Mouse (Mus musculus): ENCODE measurements around the gene Stoml3. TPM values are rescaled to one million over a fixed set of nuclear protein-coding genes. Genes with fewer than 3 reads are reported as not detected.

The Stoml3 gene
- polyA plus RNA-seq (2015; fragmentation: Nextera tagmentation; extraction: Ambion mirVana), result not detected in 2 replicates

DNA sequence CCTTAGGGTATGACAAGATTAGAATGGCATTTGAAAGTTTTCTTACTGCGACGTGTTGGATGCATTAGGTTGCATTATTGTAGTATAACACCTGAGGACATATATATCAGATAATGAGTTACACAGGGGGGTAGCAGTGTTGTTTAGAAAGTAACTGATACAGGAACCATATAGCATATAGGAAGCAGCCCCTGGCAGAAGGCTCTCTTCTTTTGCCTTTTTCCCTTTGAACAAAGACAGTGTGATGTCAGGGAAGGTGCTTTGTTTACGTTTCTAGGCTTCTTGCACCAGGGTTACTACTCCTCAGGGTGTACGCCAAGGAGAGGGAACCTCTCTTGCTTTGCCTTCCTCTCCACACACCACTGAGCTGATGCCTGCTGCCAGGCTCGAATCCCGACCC is at the start of gene Stoml3:
Gene Stoml3 (plus strand): TSS at position 301 of the 400 bp plus-strand sequence.
- no peak for DNase-seq

DNA sequence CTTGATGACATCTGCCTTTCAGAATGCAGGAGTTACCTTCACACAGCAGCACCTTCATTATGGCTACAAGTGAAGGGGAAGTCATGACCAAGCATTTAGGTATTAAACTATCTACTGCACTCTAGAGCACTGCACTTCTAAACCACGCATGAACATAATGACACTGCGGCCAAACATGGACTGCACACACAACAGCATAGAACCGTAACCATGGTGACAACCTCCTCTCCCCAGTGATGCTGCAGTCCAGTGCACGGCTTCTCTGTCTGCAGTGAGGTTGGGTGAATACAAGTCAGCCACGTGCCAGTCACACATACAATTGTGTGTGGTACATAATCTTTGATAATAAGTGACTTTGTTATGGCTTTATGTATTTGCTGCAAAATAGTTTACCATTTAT is 42.9 kb upstream of the Stoml3 start:
- Histone ChIP-seq H3K27ac (no peak overlapping the region), H3K4me2 (no peak overlapping the region), H3K4me3 (replicated peaks) (no peak overlapping the region), H3K36me3 (peaks cover 8% of the 10 kb centered on the region), H3K9me3 (replicated peaks) (no peaks in the 10 kb centered on the region), H3K27me3 (no peaks in the 10 kb centered on the region), H3K4me1 (replicated peaks) (no peaks in the 10 kb centered on the region), H3K9ac (no peak overlapping the region)
- no peak for ATAC-seq (ENCODE audit: low read depth)
- DNase-seq, result no peak
- 80% methylated on average over 5 of the region's 5 CpGs for WGBS (ENCODE audit: insufficient replicate concordance)

More for the DNA sequence above, at the start of gene Stoml3:
- Histone ChIP-seq H3K9me3 (replicated peaks) (no peaks in the 10 kb centered on the region), H3K9ac (no peak within 1 kb of the TSS), H3K4me2 (no peak within 1 kb of the TSS), H3K4me3 (replicated peaks) (no peak within 1 kb of the TSS), H3K27me3 (no peaks in the 10 kb centered on the region), H3K27ac (no peak within 1 kb of the TSS), H3K4me1 (replicated peaks) (peaks cover 15% of the 10 kb centered on the region), H3K36me3 (no peaks in the 10 kb centered on the region)
- ATAC-seq (ENCODE audit: low read depth), result no peak
- WGBS (ENCODE audit: insufficient replicate concordance), result 66% methylated on average over 6 of the region's 6 CpGs

- Histone ChIP-seq H3K9me3 (replicated peaks) (no peaks in the 10 kb centered on the region), H3K4me3 (replicated peaks) (no peak overlapping the region), H3K36me3 (peaks cover 20% of the 10 kb centered on the region), H3K4me1 (replicated peaks) (no peaks in the 10 kb centered on the region), H3K27ac (no peak overlapping the region), H3K27me3 (no peaks in the 10 kb centered on the region), H3K4me2 (no peak overlapping the region), H3K9ac (no peak overlapping the region)
- WGBS (ENCODE audit: insufficient replicate concordance), result 75% methylated on average over 3 of the region's 3 CpGs
- DNase-seq (no peak), ATAC-seq (ENCODE audit: low read depth) (no peak)
Measured at GRCm38 (mm10) chr3:53446801-53447200, 41.7 kb upstream of the Stoml3 start.

DNA sequence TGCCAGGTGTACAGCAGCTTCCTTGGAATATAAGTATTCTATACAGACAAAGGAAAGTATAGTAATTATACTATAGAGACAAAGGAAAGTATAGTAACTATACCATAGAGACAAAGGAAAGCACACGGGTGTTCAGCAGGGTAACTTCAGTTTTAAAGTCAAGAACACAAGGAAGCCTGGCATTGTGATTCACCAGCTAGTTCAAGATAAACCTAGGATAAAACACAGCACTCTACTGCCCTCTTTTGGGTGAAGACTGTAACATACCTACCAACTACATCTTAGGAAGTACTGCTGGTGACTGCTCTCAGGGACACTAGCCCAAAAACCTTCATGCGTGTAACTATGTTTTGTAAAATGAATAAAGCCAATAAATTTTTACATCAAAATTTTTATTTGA is 40.2 kb upstream of the Stoml3 start:
- Histone ChIP-seq H3K4me3 (replicated peaks) (no peak overlapping the region), H3K9ac (no peak overlapping the region), H3K4me2 (no peak overlapping the region), H3K9me3 (replicated peaks) (no peaks in the 10 kb centered on the region), H3K27ac (no peak overlapping the region), H3K36me3 (peaks cover 35% of the 10 kb centered on the region), H3K4me1 (replicated peaks) (no peaks in the 10 kb centered on the region), H3K27me3 (no peaks in the 10 kb centered on the region)
- ATAC-seq (ENCODE audit: low read depth) (no peak), DNase-seq (no peak)
- 30% methylated on average over 2 of the region's 2 CpGs for WGBS (ENCODE audit: insufficient replicate concordance)

DNA sequence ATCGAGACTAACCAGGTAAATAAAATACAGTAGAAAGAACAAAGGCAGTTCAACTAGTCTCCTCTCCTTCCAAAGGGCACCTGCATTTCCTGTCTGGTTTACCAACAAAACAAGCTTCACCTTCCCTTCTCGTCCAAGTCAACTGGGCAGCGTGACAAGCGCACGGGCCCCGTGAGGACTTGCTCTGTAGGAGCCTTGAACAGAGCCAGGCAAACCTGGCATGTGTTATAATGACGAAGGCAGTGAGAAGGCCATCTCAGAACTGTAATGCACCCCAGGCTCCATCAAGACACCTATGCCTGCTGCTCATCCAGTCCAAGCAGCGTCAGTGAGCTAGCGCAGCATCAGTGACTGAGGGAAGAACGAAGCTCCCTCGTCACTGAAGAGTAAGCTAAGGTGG is 37.8 kb upstream of the Stoml3 start:
- peaks cover 56% of the 10 kb centered on the region for H3K36me3 ChIP-seq
- H3K4me2 ChIP-seq, result no peak overlapping the region
- H3K27ac ChIP-seq, result no peak overlapping the region
- no peak overlapping the region for H3K9ac ChIP-seq
- H3K27me3 ChIP-seq, result no peaks in the 10 kb centered on the region
- H3K9me3 ChIP-seq (replicated peaks), result no peaks in the 10 kb centered on the region
- no peak for DNase-seq
- H3K4me3 ChIP-seq (replicated peaks), result no peak overlapping the region
- H3K4me1 ChIP-seq (replicated peaks), result no peaks in the 10 kb centered on the region
- ATAC-seq (ENCODE audit: low read depth), result no peak
- WGBS (ENCODE audit: insufficient replicate concordance), result 84% methylated on average over 11 of the region's 11 CpGs

DNA sequence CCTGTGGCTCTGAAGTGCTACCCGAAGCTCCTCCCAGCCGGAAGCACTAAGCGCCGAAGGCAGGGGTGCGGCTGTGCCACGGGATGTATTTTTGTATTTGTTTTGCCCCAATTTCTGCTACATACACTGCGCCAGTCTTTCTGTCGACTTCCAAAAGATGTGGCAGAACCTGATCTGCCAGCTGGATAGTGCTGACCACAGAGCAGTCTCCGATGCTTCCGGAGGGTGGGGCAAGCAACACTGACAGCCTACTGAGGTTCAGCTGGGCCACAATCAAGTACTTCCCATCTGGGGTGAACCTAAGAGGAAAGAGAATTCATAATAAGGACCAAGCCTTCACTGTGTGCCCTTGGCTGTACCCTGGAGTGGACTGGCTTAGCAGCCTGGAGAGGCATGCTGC is 36.1 kb upstream of the Stoml3 start:
- WGBS (ENCODE audit: insufficient replicate concordance), result 84% methylated on average over 10 of the region's 10 CpGs
- Histone ChIP-seq H3K9ac (no peak overlapping the region), H3K27ac (no peak overlapping the region), H3K4me2 (no peak overlapping the region), H3K4me3 (replicated peaks) (no peak overlapping the region), H3K27me3 (no peaks in the 10 kb centered on the region), H3K9me3 (replicated peaks) (no peaks in the 10 kb centered on the region), H3K36me3 (peaks cover 70% of the 10 kb centered on the region), H3K4me1 (replicated peaks) (no peaks in the 10 kb centered on the region)
- DNase-seq (no peak), ATAC-seq (ENCODE audit: low read depth) (no peak)

DNA sequence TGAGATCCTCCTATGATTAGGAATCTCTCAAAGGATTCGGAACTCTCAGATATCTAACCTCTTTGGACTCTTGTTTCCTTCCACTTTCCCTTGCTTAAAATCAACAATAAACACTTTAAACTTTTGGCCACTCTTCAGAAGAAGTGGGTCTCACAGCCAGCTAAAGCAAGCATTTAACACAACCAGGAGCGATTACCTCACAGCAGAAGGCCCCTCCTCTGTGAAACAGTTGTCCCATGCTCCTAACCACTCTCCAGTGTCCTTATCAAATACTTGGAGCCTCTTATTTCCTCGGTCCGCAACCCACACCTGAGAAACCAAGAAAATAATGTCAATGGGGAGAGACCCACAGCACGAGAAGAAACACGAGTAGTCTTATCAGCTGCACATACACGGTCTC is 35.1 kb upstream of the Stoml3 start:
- no peaks in the 10 kb centered on the region for H3K27me3 ChIP-seq
- H3K9me3 ChIP-seq (replicated peaks), result no peaks in the 10 kb centered on the region
- H3K4me2 ChIP-seq, result no peak overlapping the region
- no peak for ATAC-seq (ENCODE audit: low read depth)
- no peak for DNase-seq
- 80% methylated on average over 7 of the region's 7 CpGs for WGBS (ENCODE audit: insufficient replicate concordance)
- no peaks in the 10 kb centered on the region for H3K4me1 ChIP-seq (replicated peaks)
- H3K27ac ChIP-seq, result no peak overlapping the region
- H3K9ac ChIP-seq, result no peak overlapping the region
- H3K36me3 ChIP-seq, result peaks cover 78% of the 10 kb centered on the region
- H3K4me3 ChIP-seq (replicated peaks), result no peak overlapping the region

DNA sequence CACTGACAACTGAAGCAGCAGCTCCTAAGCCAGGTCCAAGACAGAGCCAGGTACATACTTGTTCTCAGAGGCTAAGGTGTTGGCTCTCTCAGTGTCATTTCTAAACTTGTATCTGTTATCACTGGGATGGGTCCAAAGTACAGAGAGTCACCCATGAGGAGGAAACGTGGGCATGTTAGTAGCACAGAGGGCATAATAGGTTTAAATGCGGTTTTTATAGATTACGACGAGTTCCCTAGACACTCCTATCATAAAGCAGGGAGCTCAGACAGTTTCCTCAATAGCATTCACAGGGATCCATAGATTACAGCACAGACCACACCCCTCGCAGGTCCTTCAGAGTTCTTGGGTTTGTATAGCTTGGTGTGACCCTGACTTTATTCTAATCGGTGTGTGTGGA is 34.4 kb upstream of the Stoml3 start:
- no peak for DNase-seq
- 77% methylated on average over 6 of the region's 6 CpGs for WGBS (ENCODE audit: insufficient replicate concordance)
- no peaks in the 10 kb centered on the region for H3K27me3 ChIP-seq
- no peak overlapping the region for H3K4me2 ChIP-seq
- peaks cover 84% of the 10 kb centered on the region for H3K36me3 ChIP-seq
- no peak for ATAC-seq (ENCODE audit: low read depth)
- H3K4me3 ChIP-seq (replicated peaks), result no peak overlapping the region
- no peaks in the 10 kb centered on the region for H3K4me1 ChIP-seq (replicated peaks)
- no peaks in the 10 kb centered on the region for H3K9me3 ChIP-seq (replicated peaks)
- no peak overlapping the region for H3K27ac ChIP-seq
- no peak overlapping the region for H3K9ac ChIP-seq

DNA sequence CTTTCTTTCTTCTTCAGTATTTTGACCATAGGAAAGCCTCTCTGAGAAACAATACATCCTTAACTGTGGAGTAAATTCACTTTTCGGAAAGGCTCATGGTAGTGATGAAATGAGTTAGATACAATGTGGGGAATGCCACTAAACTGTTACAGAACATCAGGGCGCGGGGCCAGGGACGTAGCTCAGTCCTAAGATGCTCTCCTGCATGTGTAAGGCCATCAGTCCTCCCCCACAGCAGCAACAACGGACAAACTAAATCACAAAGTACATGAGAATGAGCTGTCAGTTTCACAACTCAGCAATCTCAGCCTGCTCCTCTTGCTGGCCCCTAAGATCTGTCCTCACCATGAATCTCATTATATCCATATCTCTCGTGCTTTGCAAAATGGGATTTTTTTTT is 33.9 kb upstream of the Stoml3 start:
- 80% methylated on average over 6 of the region's 6 CpGs for WGBS (ENCODE audit: insufficient replicate concordance)
- Histone ChIP-seq H3K9ac (no peak overlapping the region), H3K36me3 (peaks cover 88% of the 10 kb centered on the region), H3K9me3 (replicated peaks) (no peaks in the 10 kb centered on the region), H3K4me1 (replicated peaks) (no peaks in the 10 kb centered on the region), H3K27me3 (no peaks in the 10 kb centered on the region), H3K4me3 (replicated peaks) (no peak overlapping the region), H3K27ac (no peak overlapping the region), H3K4me2 (no peak overlapping the region)
- no peak for DNase-seq
- no peak for ATAC-seq (ENCODE audit: low read depth)

DNA sequence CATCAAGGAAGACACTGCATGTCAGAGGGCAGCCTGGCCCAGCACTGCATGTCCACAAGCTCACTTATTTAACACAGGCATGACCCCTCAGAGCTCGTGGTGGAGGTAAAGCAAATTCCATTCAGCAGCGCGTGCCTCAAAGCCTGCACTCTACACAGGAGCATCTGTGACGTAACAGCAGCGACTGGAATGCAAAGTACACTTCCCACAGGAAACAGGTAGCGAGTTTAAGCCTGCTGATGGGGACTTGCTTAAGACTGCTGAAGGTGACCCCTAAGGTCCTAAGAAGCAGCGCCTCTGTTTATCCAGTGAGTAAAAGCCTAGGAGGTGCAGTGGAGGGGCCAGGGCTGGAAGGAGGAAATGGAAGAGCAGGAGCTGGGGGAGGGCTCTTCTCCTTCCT is 33.5 kb upstream of the Stoml3 start:
- Histone ChIP-seq H3K4me1 (replicated peaks) (no peaks in the 10 kb centered on the region), H3K4me2 (no peak overlapping the region), H3K9me3 (replicated peaks) (no peaks in the 10 kb centered on the region), H3K27me3 (no peaks in the 10 kb centered on the region), H3K9ac (no peak overlapping the region), H3K36me3 (peaks cover 92% of the 10 kb centered on the region), H3K4me3 (replicated peaks) (no peak overlapping the region), H3K27ac (no peak overlapping the region)
- ATAC-seq (ENCODE audit: low read depth), result no peak
- WGBS (ENCODE audit: insufficient replicate concordance), result 72% methylated on average over 7 of the region's 7 CpGs
- no peak for DNase-seq

DNA sequence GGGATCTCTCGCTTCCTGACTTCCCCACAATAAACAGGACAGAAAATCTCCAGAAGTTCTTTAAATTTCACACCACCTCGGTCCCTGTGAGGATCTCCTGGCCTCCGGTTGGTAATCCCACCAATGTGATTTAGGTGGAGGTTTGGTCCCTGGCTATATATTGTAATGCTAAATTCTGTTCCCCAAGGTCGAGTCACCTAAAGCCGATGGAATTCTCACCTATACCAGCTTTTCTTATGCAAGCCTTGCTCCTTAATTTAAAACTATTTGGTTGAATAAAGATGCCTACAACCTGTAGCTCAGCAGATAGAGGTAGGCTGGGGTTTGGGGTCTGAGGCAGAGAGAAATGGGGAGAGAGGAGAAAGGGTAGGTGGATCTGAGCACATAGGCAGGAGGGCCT is 30.7 kb upstream of the Stoml3 start:
- H3K27ac ChIP-seq, result no peak overlapping the region
- H3K36me3 ChIP-seq, result peaks cover 75% of the 10 kb centered on the region
- 78% methylated on average over 5 of the region's 5 CpGs for WGBS (ENCODE audit: insufficient replicate concordance)

GRCm38 (mm10) chr3:53460106-53460505 is 28.3 kb upstream of the Stoml3 start:
- H3K4me2 ChIP-seq, result no peak overlapping the region
- WGBS (ENCODE audit: insufficient replicate concordance), result 52% methylated on average over 9 of the region's 9 CpGs
- H3K27me3 ChIP-seq, result no peaks in the 10 kb centered on the region
- H3K9ac ChIP-seq, result no peak overlapping the region
- no peaks in the 10 kb centered on the region for H3K9me3 ChIP-seq (replicated peaks)
- H3K27ac ChIP-seq, result no peak overlapping the region; the same call in 1 of the 2 replicates
- peaks cover 53% of the 10 kb centered on the region for H3K36me3 ChIP-seq
- no peak overlapping the region for H3K4me3 ChIP-seq (replicated peaks)
- peaks cover 20% of the 10 kb centered on the region for H3K4me1 ChIP-seq (replicated peaks)
- no peak for ATAC-seq (ENCODE audit: low read depth)
- no peak for DNase-seq

More for the DNA sequence above, 30.7 kb upstream of the Stoml3 start:
- no peak overlapping the region for H3K4me2 ChIP-seq
- DNase-seq (no peak), ATAC-seq (ENCODE audit: low read depth) (no peak)
- peaks cover 18% of the 10 kb centered on the region for H3K4me1 ChIP-seq (replicated peaks)
- H3K9ac ChIP-seq, result no peak overlapping the region
- H3K4me3 ChIP-seq (replicated peaks), result no peak overlapping the region
- no peaks in the 10 kb centered on the region for H3K27me3 ChIP-seq
- no peaks in the 10 kb centered on the region for H3K9me3 ChIP-seq (replicated peaks)
